In genomic region chr12:84205659-84206185, GRCm38 (mm10) we compare ENCODE assay signal across 15 mouse cellular contexts. TPM values are rescaled to one million over a fixed set of nuclear protein-coding genes. Genes with fewer than 3 reads are reported as not detected.
A peak's percentile ranks its signal among the peaks of the same experiment; 100 is the strongest.
DNase-seq lines count a peak whose midpoint lies in the region; ATAC-seq and TF ChIP-seq lines count a peak whose summit lies in the region.
"Had no signal": no experiment of that assay in that cellular context is flagged by ENCODE, and none has a peak within 500 bp of the region (broad histone marks: within the 10 kb centered on the region; RNA-seq: fewer than 3 reads in every experiment).

No protein-coding gene starts in this region.

- no peaks in the 10 kb centered on the region for H3K36me3 ChIP-seq in heart, embryonic 16.5 days (ENCODE audit: control insufficient read depth, insufficient read depth)
- H3K36me3 ChIP-seq in heart, adult 2 months (ENCODE audit: control insufficient read depth, insufficient read depth, low read length): peaks cover 8% of the 10 kb centered on the region
- peaks cover 72% of the 10 kb centered on the region for H3K36me3 ChIP-seq in G1E (replicated peaks)
- H3K36me3 ChIP-seq in liver, postnatal 0 days (replicated peaks; ENCODE audit: insufficient read depth, low read length): peaks cover 4% of the 10 kb centered on the region; the same call in 1 of the 2 replicates
- H3K36me3 ChIP-seq: kidney, embryonic 15.5 days had no signal

- no peak overlapping the region for H3K9ac ChIP-seq in heart, embryonic 16.5 days (ENCODE audit: low read length)
- no peak overlapping the region for H3K9ac ChIP-seq in heart, adult 2 months (ENCODE audit: low read depth, low read length)
- H3K9ac ChIP-seq in liver, postnatal 0 days (replicated peaks): peak overlapping the region; percentile 68
- H3K9ac ChIP-seq: kidney, embryonic 15.5 days; limb, embryonic 12.5 days had no signal

- no peak for ATAC-seq in heart, embryonic 16.5 days (replicated peaks; ENCODE audit: extremely low read depth, insufficient read depth, low FRiP score)
- no peak for ATAC-seq in G1E (ENCODE audit: extremely low read depth, insufficient number of reproducible peaks, low FRiP score, poor library complexity, severe bottlenecking)
- ATAC-seq in erythroid progenitor cell, adult 5-6 weeks (replicated peaks; ENCODE audit: low FRiP score, poor library complexity, severe bottlenecking): 0 out of 2 replicates have a peak, but pooled peaks have one; percentile 18
- ATAC-seq in liver, postnatal 0 days: no peak
- ATAC-seq in megakaryocyte progenitor cell, adult 5-6 weeks (replicated peaks; ENCODE audit: poor library complexity): no peak
- ATAC-seq: hindbrain, postnatal 0 days had no signal

- H3K9me3 ChIP-seq in heart, embryonic 16.5 days (replicated peaks; ENCODE audit: control insufficient read depth, low read length): no peaks in the 10 kb centered on the region
- no peaks in the 10 kb centered on the region for H3K9me3 ChIP-seq in G1E (replicated peaks)
- H3K9me3 ChIP-seq in liver, postnatal 0 days (ENCODE audit: low read length): no peaks in the 10 kb centered on the region
- H3K9me3 ChIP-seq: kidney, embryonic 15.5 days; limb, embryonic 12.5 days had no signal

- DNase-seq in heart, adult 2 months: no peak
- DNase-seq in G1E (ENCODE audit: low spot score): no peak
- DNase-seq in liver, postnatal 0 days: no peak
- no peak for DNase-seq in cerebellum, adult 8-10 months
- DNase-seq: adrenal gland, postnatal 14 days; cerebellum, adult 9-11 months; gastrocnemius, postnatal 10 days; retina, postnatal 1 day had no signal

- TF ChIP-seq POLR2A in heart, adult 2 months (IDR thresholded peaks at IDR 0.05; ENCODE audit: insufficient read depth, low read depth, low read length): no peak

- intact Hi-C loops in heart, adult 2 months (cut with DNase I): no loop called here

- H3K27me3 ChIP-seq in heart, embryonic 16.5 days (ENCODE audit: control insufficient read depth, insufficient read depth, low read length): no peaks in the 10 kb centered on the region
- no peaks in the 10 kb centered on the region for H3K27me3 ChIP-seq in heart, adult 2 months (ENCODE audit: control insufficient read depth, insufficient read depth, low read length)
- H3K27me3 ChIP-seq in G1E (ENCODE audit: insufficient read depth, low read length): no peaks in the 10 kb centered on the region
- no peaks in the 10 kb centered on the region for H3K27me3 ChIP-seq in liver, postnatal 0 days (ENCODE audit: insufficient read depth, low read length)
- H3K27me3 ChIP-seq: kidney, embryonic 15.5 days; limb, embryonic 12.5 days had no signal

- TF ChIP-seq EP300 in heart, adult 2 months (IDR thresholded peaks at IDR 0.05; ENCODE audit: insufficient read depth, low read depth, low read length): no peak
- TF ChIP-seq EP300 in liver, postnatal 0 days (IDR thresholded peaks at IDR 0.05; ENCODE audit: low read depth): no peak

- WGBS in heart, embryonic 16.5 days: 84% methylated on average over 10 of the region's 10 CpGs
- WGBS in heart, adult 2 months: 79% methylated on average over 10 of the region's 10 CpGs
- 40% methylated on average over 10 of the region's 10 CpGs for WGBS in liver, postnatal 0 days (ENCODE audit: insufficient replicate concordance)

- peaks cover 67% of the 10 kb centered on the region for H3K4me1 ChIP-seq in heart, embryonic 16.5 days (ENCODE audit: control insufficient read depth, insufficient read depth, low read length)
- H3K4me1 ChIP-seq in heart, adult 2 months (ENCODE audit: control insufficient read depth, insufficient read depth, low read length): peaks cover 45% of the 10 kb centered on the region
- peaks cover 97% of the 10 kb centered on the region for H3K4me1 ChIP-seq in G1E (ENCODE audit: insufficient read depth, low read depth, low read length)
- H3K4me1 ChIP-seq in liver, postnatal 0 days (ENCODE audit: insufficient read depth): peaks cover 85% of the 10 kb centered on the region

- H3K4me3 ChIP-seq in heart, embryonic 16.5 days (ENCODE audit: low read length): no peak overlapping the region
- no peak overlapping the region for H3K4me3 ChIP-seq in heart, adult 2 months
- peak overlapping the region; percentile 34; the same call in 1 of the 2 replicates for H3K4me3 ChIP-seq in G1E (ENCODE audit: low read depth, low read length)
- no peak overlapping the region for H3K4me3 ChIP-seq in liver, postnatal 0 days (ENCODE audit: low read depth, low read length)
- H3K4me3 ChIP-seq: kidney, embryonic 15.5 days; layer of hippocampus, adult 2 months; limb, embryonic 12.5 days had no signal

- H3K27ac ChIP-seq in heart, embryonic 16.5 days (ENCODE audit: low read length): peak overlapping the region; percentile 53; the same call in 1 of the 2 replicates
- no peak overlapping the region for H3K27ac ChIP-seq in heart, adult 2 months
- peak overlapping the region; percentile 98 for H3K27ac ChIP-seq in liver, postnatal 0 days (ENCODE audit: low read depth)
- H3K27ac ChIP-seq: hindbrain, postnatal 0 days; kidney, embryonic 15.5 days; layer of hippocampus, adult 2 months; limb, embryonic 12.5 days had no signal

- no peak overlapping the region for H3K4me2 ChIP-seq in heart, embryonic 16.5 days (ENCODE audit: low read depth, low read length)
- peak overlapping the region; percentile 62 for H3K4me2 ChIP-seq in liver, postnatal 0 days (ENCODE audit: low read depth, low read length)
- H3K4me2 ChIP-seq: kidney, embryonic 15.5 days; limb, embryonic 12.5 days had no signal

- peaks cover 20% of the 10 kb centered on the region; the same call in 1 of the 2 replicates for H3K79me2 ChIP-seq in heart, adult 2 months (replicated peaks; ENCODE audit: control insufficient read depth, insufficient read depth, low read length)

- TF ChIP-seq CTCF in heart, adult 2 months (IDR thresholded peaks at IDR 0.05): no peak
- TF ChIP-seq CTCF in G1E (IDR thresholded peaks at IDR 0.05; ENCODE audit: low read depth, low read length): no peak
- no peak for TF ChIP-seq CTCF in liver, postnatal 0 days (IDR thresholded peaks at IDR 0.05; ENCODE audit: low read depth)

RNA-seq across cellular contexts. Expression of gene Elmsan1, which starts 13.0 kb away (rescaled TPM):
- 7.1 and 7.5 TPM in 2 replicates for polyA plus RNA-seq in heart, embryonic 16.5 days (2015; fragmentation: Nextera tagmentation; extraction: Ambion mirVana)
- total RNA-seq in heart, adult 2 months (2021): 10 to 100 TPM; 12.3 to 14.7 TPM
- polyA plus RNA-seq in heart, adult 2 months (2012; rRNA removed): 8.1 and 8.4 TPM in 2 replicates
- 66.7 and 72.7 TPM in 2 replicates for total RNA-seq in G1E (2014; fragmentation: Nextera tagmentation)
- 21.0 and 21.4 TPM in 2 replicates for total RNA-seq in G1E (2017)
- 125 and 140 TPM in 2 replicates for polyA plus RNA-seq in G1E (2012)
- 20.9 and 23.5 TPM in 2 replicates for total RNA-seq in erythroid progenitor cell, adult 5-6 weeks (2015; ENCODE audit: low replicate concordance)
- 29.0 and 51.1 TPM in 2 replicates for total RNA-seq in erythroid progenitor cell, adult 5-6 weeks (2017; ENCODE audit: low replicate concordance)
- 2.6 and 2.8 TPM in 2 replicates for polyA plus RNA-seq in liver, postnatal 0 days (2015; fragmentation: Nextera tagmentation; extraction: Ambion mirVana)
- 13.7 and 14.1 TPM in 2 replicates for total RNA-seq in megakaryocyte progenitor cell, adult 5-6 weeks (2015)
- 11.5 and 15.2 TPM in 2 replicates for total RNA-seq in megakaryocyte progenitor cell, adult 5-6 weeks (2017)

RNA-seq across cellular contexts. Expression of gene Pnma1, which starts 57.4 kb away (rescaled TPM):
- 0.59 and 0.60 TPM in 2 replicates for polyA plus RNA-seq in heart, embryonic 16.5 days (2015; fragmentation: Nextera tagmentation; extraction: Ambion mirVana)
- total RNA-seq in heart, adult 2 months (2021): under 1 TPM; 0.10 to 0.20 TPM
- 0.04 and 0.06 TPM in 2 replicates for polyA plus RNA-seq in heart, adult 2 months (2012; rRNA removed)
- total RNA-seq in G1E (2014; fragmentation: Nextera tagmentation): 0.58 and 0.83 TPM in 2 replicates
- 0.76 and 1.5 TPM in 2 replicates for total RNA-seq in G1E (2017)
- 0.14 TPM in 2 replicates for polyA plus RNA-seq in G1E (2012)
- total RNA-seq in erythroid progenitor cell, adult 5-6 weeks (2015; ENCODE audit: low replicate concordance): 8.4 and 11.9 TPM in 2 replicates
- total RNA-seq in erythroid progenitor cell, adult 5-6 weeks (2017; ENCODE audit: low replicate concordance): 13.5 and 15.9 TPM in 2 replicates
- polyA plus RNA-seq in liver, postnatal 0 days (2015; fragmentation: Nextera tagmentation; extraction: Ambion mirVana): 0.28 and 0.35 TPM in 2 replicates
- total RNA-seq in megakaryocyte progenitor cell, adult 5-6 weeks (2015): 0.15 TPM in 2 replicates
- 0.24 and 0.62 TPM in 2 replicates for total RNA-seq in megakaryocyte progenitor cell, adult 5-6 weeks (2017)
